Mouse (Mus musculus) layer of hippocampus, adult 18-20 months (tissue): ENCODE measurements around the gene Vwa5a. TPM values are rescaled to one million over a fixed set of nuclear protein-coding genes. Genes with fewer than 3 reads are reported as not detected.
A peak's percentile ranks its signal among the peaks of the same experiment; 100 is the strongest.

Source experiments
- DNase-seq, 2 experiments: peaks; one replicate each; pipeline ENCODE4 v3.0.0; 2022; ENCODE audit warnings: low spot score in 2 of 2
- long read RNA-seq: library from polyadenylated mRNA; stranded (forward); transcript quantifications from one replicate; pipeline ENCODE4 v2.0.0, GENCODE M21; 2021
- total RNA-seq, 2 experiments: library from RNA; stranded (reverse); gene quantifications; 2 replicates each; pipeline ENCODE4 v1.2.3; 2021

Vwa5a gene
- 10 to 100 TPM; 13.4 to 14.6 TPM for total RNA-seq
- long read RNA-seq, full-length matches to known transcripts: 12 of 14 reads
- long read RNA-seq, partial matches to known transcripts: 0 of 14 reads
- long read RNA-seq, other reads (novel, unspliced or antisense): 2 of 14 reads

DNA sequence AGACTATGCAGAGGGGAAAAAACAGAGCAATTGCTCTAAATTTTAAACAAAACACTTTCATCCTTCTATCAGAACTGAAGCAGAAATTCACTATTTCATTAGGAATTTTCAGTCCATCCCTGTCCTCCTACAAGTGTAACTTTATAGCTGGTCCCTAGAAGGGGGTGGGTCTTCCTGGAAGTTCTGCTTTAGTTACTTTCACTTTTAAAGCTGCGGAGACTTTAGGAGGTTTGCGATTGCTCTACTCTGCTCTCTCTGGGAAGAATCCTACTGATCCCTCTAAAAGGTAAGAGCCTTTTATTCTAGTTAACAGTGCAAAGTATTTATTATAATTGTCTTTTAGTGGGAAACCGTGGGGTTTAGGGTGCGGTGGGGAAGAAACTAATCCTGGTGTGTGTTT is at the start of gene Vwa5a:
Gene Vwa5a (plus strand): TSS at position 167 of the 400 bp plus-strand sequence.
- DNase-seq: peak in 1 of 2 experiments; percentile 9

DNA sequence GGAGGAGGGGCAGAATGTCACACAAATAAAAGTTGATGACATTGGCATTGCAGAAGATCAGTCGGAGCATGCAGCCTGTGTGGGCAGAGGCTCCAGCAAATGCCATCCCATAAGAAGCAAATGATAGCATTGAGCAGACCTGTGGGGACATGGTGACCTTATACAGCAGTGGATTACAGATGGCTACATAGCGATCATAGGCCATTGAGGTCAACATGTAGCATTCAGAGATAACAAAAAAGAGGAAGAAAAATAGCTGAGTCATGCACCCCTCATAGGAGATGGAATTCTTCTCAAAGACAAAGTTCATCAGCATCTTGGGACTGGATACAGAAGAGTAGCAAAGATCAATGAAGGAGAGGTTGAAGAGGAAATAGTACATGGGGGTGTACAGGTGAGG is 45.2 kb upstream of the Vwa5a start:
- no peak for DNase-seq

DNA sequence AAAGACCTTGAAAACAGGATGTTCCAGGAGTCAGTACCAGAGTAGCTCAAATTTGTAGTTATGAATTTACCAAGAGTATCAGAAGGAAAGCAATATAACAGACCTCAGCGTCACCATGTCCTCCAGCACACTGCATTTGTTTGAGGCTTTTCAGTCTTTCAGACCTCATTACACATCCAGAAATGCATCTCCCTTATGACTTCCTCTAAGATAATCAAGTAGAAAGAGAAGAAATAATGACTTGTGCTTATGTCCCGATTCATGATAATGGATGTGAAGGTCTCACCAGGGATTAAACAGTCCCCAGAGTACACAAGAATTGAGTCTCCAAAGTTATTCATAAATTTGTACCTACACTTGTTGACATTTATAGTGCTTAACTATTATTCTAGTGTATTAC is 43.6 kb upstream of the Vwa5a start, which contains the start of gene Olfr918:
Gene Olfr918 (minus strand): TSS at position 101 of the 400 bp plus-strand sequence.
- DNase-seq: no peak

GRCm38 (mm10) chr9:38718927-38719441 is 916 bp downstream of the Vwa5a start:
- DNase-seq: no peak

DNA sequence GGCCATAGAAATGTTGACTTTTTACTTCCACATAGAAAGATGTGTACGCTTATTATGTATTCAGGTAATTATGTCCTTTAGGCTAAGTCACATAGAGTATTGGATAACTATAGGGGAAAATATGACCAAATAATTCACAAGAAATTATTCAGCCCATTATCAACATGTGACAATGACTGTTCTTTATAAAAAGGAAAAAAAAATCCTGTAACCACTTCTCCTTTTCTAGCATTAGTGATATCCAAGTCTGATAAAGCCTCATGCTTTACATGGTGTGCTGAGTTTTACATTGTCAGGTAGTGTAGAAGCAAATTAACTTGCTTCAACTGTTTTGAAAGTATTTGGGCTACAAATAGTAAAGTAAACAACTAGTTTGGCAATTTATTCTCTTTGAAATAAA is 6.0 kb downstream of the Vwa5a start:
- DNase-seq: no peak

GRCm38 (mm10) chr9:38728218-38728617 is 10.2 kb downstream of the Vwa5a start:
- DNase-seq: no peak

DNA sequence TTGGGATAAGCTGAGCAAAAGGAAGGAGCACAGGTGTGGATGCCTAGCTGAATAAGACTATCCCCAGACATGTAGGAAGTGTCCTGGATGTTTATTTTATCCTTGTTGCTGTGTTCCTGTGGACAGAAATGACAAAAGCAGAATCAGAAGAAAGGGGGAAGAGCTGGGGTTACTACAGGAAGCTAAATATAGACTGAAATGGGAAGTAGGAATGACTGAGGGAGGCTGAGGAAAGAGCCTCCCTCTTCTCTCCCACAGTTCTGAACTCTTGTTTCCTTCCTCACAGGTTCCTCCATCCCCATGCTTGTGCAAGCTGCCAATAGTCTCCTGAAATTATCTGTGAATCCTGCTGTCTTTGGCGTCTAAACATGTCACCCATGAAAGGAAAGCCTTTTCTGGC is 23.3 kb downstream of the Vwa5a start:
- no peak for DNase-seq

- no peak for DNase-seq
These were observed 26.7 kb downstream of the Vwa5a start for GRCm38 (mm10) chr9:38744619-38745315.

GRCm38 (mm10) chr9:38751999-38752398 is 33.9 kb downstream of the Vwa5a start, which contains the start of gene Olfr920:
Gene Olfr920, plus strand, starts transcription at chr9:38752299.
- no peak for DNase-seq

GRCm38 (mm10) chr9:38772768-38773167 is 54.7 kb downstream of the Vwa5a start, which contains the start of gene Olfr921:
Gene Olfr921, plus strand, starts transcription at chr9:38773068.
- no peak for DNase-seq

DNA sequence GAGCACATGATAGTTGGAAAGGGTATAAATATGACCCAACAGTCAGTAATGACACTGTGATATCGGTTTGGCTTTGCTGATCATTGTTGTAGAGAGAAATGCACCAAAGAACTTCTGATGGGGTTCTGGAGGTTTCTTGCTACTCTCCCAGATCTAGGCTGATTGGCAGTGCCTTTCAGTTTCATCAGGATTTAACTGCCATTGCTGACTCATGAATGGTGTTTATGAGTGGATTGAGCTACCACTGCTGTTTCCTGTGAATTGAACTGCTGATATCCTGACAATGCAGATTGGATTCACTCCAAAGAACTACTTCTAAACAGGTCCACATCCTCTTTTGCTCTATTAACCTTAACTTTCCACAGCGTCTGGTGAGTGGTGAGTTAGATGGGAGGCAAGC is 74.6 kb downstream of the Vwa5a start:
- DNase-seq: no peak

Other genes starting within 250 kb of the Vwa5a start
- gene Olfr905, start 247.2 kb upstream of the Vwa5a start, total RNA-seq: not detected
- gene Olfr906, start 231.2 kb upstream of the Vwa5a start, total RNA-seq: not detected
- not detected for gene Olfr907, start 222.5 kb upstream of the Vwa5a start, total RNA-seq
- not detected for gene Olfr911-ps1, start 196.7 kb upstream of the Vwa5a start, total RNA-seq
- gene Olfr910, start 180.4 kb upstream of the Vwa5a start, total RNA-seq: not detected
- not detected for gene Olfr912, start 138.1 kb upstream of the Vwa5a start, total RNA-seq
- not detected for gene Olfr913, start 125.5 kb upstream of the Vwa5a start, total RNA-seq
- not detected for gene Olfr914, start 113.2 kb upstream of the Vwa5a start, total RNA-seq
- not detected for gene Olfr916, start 58.4 kb upstream of the Vwa5a start, total RNA-seq
- gene Olfr917, start 52.4 kb upstream of the Vwa5a start, total RNA-seq: not detected
- not detected for gene Olfr918, start 43.7 kb upstream of the Vwa5a start, total RNA-seq
- not detected for gene Olfr919, start 14.6 kb upstream of the Vwa5a start, total RNA-seq
- gene Olfr920, start 34.0 kb downstream of the Vwa5a start, total RNA-seq: under 1 TPM; 0.12 to 0.15 TPM
- not detected for gene Olfr921, start 54.8 kb downstream of the Vwa5a start, total RNA-seq
- not detected for gene Olfr922, start 96.3 kb downstream of the Vwa5a start, total RNA-seq
- not detected for gene Olfr923, start 108.3 kb downstream of the Vwa5a start, total RNA-seq
- gene Olfr924, start 126.2 kb downstream of the Vwa5a start, total RNA-seq: not detected
- not detected for gene Olfr26, start 136.8 kb downstream of the Vwa5a start, total RNA-seq
- gene Olfr926, start 158.9 kb downstream of the Vwa5a start, total RNA-seq: not detected
- not detected for gene Olfr930, start 211.5 kb downstream of the Vwa5a start, total RNA-seq